Mouse (Mus musculus): ENCODE measurements around the gene Rad51ap2. TPM values are rescaled to one million over a fixed set of nuclear protein-coding genes. Genes with fewer than 3 reads are reported as not detected.

The Rad51ap2 gene
- polyA plus RNA-seq, 1 experiment from 2014 or later: 0.46 TPM

DNA sequence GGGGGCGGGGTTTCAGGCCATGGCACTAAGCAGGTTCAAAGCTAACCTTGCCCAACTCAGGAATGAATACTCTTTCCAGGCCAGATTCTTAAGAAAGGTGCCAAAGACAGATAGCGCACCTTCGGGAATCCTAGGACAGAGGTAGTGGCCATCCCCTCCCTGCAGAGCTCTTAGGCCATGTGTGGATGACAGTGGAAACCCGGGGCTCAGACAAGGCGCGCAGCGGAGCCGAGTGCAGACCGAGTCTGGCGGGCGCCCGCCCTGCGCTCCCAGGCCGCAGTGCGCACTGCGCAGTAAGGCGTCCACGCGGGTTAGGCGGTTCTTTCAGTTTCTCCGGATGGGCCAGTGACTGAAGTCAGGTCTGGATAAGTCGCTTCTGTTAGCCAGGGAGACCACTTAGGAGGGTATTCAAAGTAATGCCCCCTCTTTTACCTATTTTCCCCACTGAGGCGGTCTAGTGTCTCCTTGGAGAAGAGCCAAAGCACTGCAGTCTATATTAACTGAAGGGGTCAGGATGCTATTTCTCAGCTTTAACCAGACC lies 17.9 kb upstream of the Rad51ap2 start:
- Histone ChIP-seq H3K4me1 (peaks cover 14% of the 10 kb centered on the region), H3K36me3 (no peaks in the 10 kb centered on the region), H3K9ac (no peak overlapping the region), H3K4me3 (peak overlapping the region; percentile 24), H3K9me3 (no peaks in the 10 kb centered on the region), H3K4me2 (peak overlapping the region; percentile 62), H3K27ac (no peak overlapping the region), H3K27me3 (peaks cover 46% of the 10 kb centered on the region)
- ATAC-seq (ENCODE audit: borderline replicate concordance, extremely low read depth, low FRiP score, low TSS enrichment): peak; percentile 33; the same call in 1 of the 2 replicates
- 23% methylated on average over 23 of the region's 23 CpGs for WGBS

GRCm38 (mm10) chr12:11454146-11454545 lies 1.7 kb upstream of the Rad51ap2 start:
- Histone ChIP-seq H3K27ac (no peak overlapping the region), H3K36me3 (no peaks in the 10 kb centered on the region), H3K4me3 (no peak overlapping the region), H3K9ac (no peak overlapping the region), H3K27me3 (peaks cover 11% of the 10 kb centered on the region), H3K4me1 (peaks cover 5% of the 10 kb centered on the region; the same call in 1 of the 2 replicates), H3K4me2 (no peak overlapping the region), H3K9me3 (no peaks in the 10 kb centered on the region)
- WGBS: 52% methylated on average over 5 of the region's 5 CpGs
- ATAC-seq (ENCODE audit: borderline replicate concordance, extremely low read depth, low FRiP score, low TSS enrichment): no peak

GRCm38 (mm10) chr12:11456213-11456612 lies 334 bp downstream of the Rad51ap2 start:
- no peak overlapping the region for H3K27ac ChIP-seq
- H3K36me3 ChIP-seq: no peaks in the 10 kb centered on the region
- H3K4me2 ChIP-seq: peak overlapping the region; percentile 97
- WGBS: 2% methylated on average over 11 of the region's 11 CpGs
- peaks cover 5% of the 10 kb centered on the region; the same call in 1 of the 2 replicates for H3K4me1 ChIP-seq
- peaks cover 11% of the 10 kb centered on the region for H3K27me3 ChIP-seq
- H3K9me3 ChIP-seq: no peaks in the 10 kb centered on the region
- ATAC-seq (ENCODE audit: borderline replicate concordance, extremely low read depth, low FRiP score, low TSS enrichment): no peak; the same call in 1 of the 2 replicates
- H3K4me3 ChIP-seq: peak overlapping the region; percentile 54
- peak overlapping the region; percentile 51 for H3K9ac ChIP-seq

GRCm38 (mm10) chr12:11456632-11457031 lies 753 bp downstream of the Rad51ap2 start:
- no peaks in the 10 kb centered on the region for H3K36me3 ChIP-seq
- H3K9ac ChIP-seq: no peak overlapping the region
- H3K27me3 ChIP-seq: peaks cover 11% of the 10 kb centered on the region
- no peak overlapping the region for H3K27ac ChIP-seq
- peaks cover 5% of the 10 kb centered on the region; the same call in 1 of the 2 replicates for H3K4me1 ChIP-seq
- 67% methylated on average over 4 of the region's 4 CpGs for WGBS
- peak overlapping the region; percentile 54; the same call in 1 of the 2 replicates for H3K4me3 ChIP-seq
- H3K9me3 ChIP-seq: no peaks in the 10 kb centered on the region
- H3K4me2 ChIP-seq: peak overlapping the region; percentile 97; the same call in 1 of the 2 replicates
- ATAC-seq (ENCODE audit: borderline replicate concordance, extremely low read depth, low FRiP score, low TSS enrichment): no peak

Other genes with a start within 250 kb of the Rad51ap2 start
- not detected in 2 replicates for gene Msgn1, start 247.1 kb upstream of the Rad51ap2 start, polyA plus RNA-seq (2015; fragmentation: Nextera tagmentation; extraction: Ambion mirVana)
- gene Gen1, start 190.3 kb upstream of the Rad51ap2 start, polyA plus RNA-seq (2015; fragmentation: Nextera tagmentation; extraction: Ambion mirVana): 11.7 and 11.9 TPM in 2 replicates
- gene Smc6, start 190.2 kb upstream of the Rad51ap2 start, polyA plus RNA-seq (2015; fragmentation: Nextera tagmentation; extraction: Ambion mirVana): 153 and 155 TPM in 2 replicates
- 4.1 and 5.9 TPM in 2 replicates for gene Vsnl1, start 19.5 kb upstream of the Rad51ap2 start, polyA plus RNA-seq (2015; fragmentation: Nextera tagmentation; extraction: Ambion mirVana)

All from lung, embryonic 15.5 days (tissue).